Mouse (Mus musculus) mouse trophoblast stem cell (cell line): ENCODE results near the gene Slfn1.
"Not testable (repeated sequence)": the region's sequence is repeated elsewhere in the genome, so short reads cannot be mapped to it uniquely, and the experiment has no call there.

Experiments
- in situ Hi-C, 2 experiments: fragments of 300-500 bp; cut with MseI, MboI; formaldehyde crosslinking; loops; 2 replicates in 1 of 2; 3 replicates in 1 of 2; pipeline ENCODE4 v1.15.1; 2025

Slfn1 gene

GRCm38 (mm10) chr11:83116597-83117227 is at the start of gene Slfn1:
TSS of gene Slfn1 (plus strand) at chr11:83116849.
- in situ Hi-C loops = no loop called here

GRCm38 (mm10) chr11:83067982-83068694 is 48.5 kb upstream of the Slfn1 start:
- in situ Hi-C loops = no loop called here

- in situ Hi-C loops = no loop called here
Observed at GRCm38 (mm10) chr11:83070321-83070970, 46.2 kb upstream of the Slfn1 start.

GRCm38 (mm10) chr11:83077714-83078422 is 38.8 kb upstream of the Slfn1 start:
- in situ Hi-C loops = no loop called here

- in situ Hi-C loops = no loop called here
Observed at GRCm38 (mm10) chr11:83078423-83079140, 38.1 kb upstream of the Slfn1 start.

GRCm38 (mm10) chr11:83079487-83080199 is 37.0 kb upstream of the Slfn1 start:
- in situ Hi-C loops = no loop called here

- in situ Hi-C loops = no loop called here
Observed at GRCm38 (mm10) chr11:83082741-83083473, 33.7 kb upstream of the Slfn1 start.

- in situ Hi-C loops = no loop called here
Observed at GRCm38 (mm10) chr11:83084161-83084560, 32.5 kb upstream of the Slfn1 start.

- in situ Hi-C loops = no loop called here
Observed at GRCm38 (mm10) chr11:83084761-83085160, 31.9 kb upstream of the Slfn1 start.

- in situ Hi-C loops = no loop called here
Observed at GRCm38 (mm10) chr11:83115138-83115537, 1.5 kb upstream of the Slfn1 start.

- in situ Hi-C loops = no loop called here
Observed at GRCm38 (mm10) chr11:83118056-83118455, 1.4 kb downstream of the Slfn1 start.

GRCm38 (mm10) chr11:83121131-83121685 is 4.6 kb downstream of the Slfn1 start:
- in situ Hi-C loops = no loop called here

GRCm38 (mm10) chr11:83123198-83123597 is 6.5 kb downstream of the Slfn1 start:
- in situ Hi-C loops = no loop called here

- in situ Hi-C loops = no loop called here
Observed at GRCm38 (mm10) chr11:83124906-83125305, 8.3 kb downstream of the Slfn1 start.

- in situ Hi-C loops = not testable (repeated sequence)
Observed at GRCm38 (mm10) chr11:83125633-83126032, 9.0 kb downstream of the Slfn1 start.

- in situ Hi-C loops = not testable (repeated sequence)
Observed at GRCm38 (mm10) chr11:83137253-83137652, 20.6 kb downstream of the Slfn1 start.

- in situ Hi-C loops = not testable (repeated sequence)
Observed at GRCm38 (mm10) chr11:83148939-83149338, 32.3 kb downstream of the Slfn1 start.
